Mouse (Mus musculus) intestine, embryonic 14.5 days (tissue): Measurements from ENCODE around the gene Tgfbr1. TPM values are rescaled to one million over a fixed set of nuclear protein-coding genes. Genes with fewer than 3 reads are reported as not detected.
A peak's percentile ranks its signal among the peaks of the same experiment; 100 is the strongest.
"Not testable (repeated sequence)": the region's sequence is repeated elsewhere in the genome, so short reads cannot be mapped to it uniquely, and the experiment has no call there.

Experiments
- ATAC-seq: fragments of 200-750 bp; cut with Nextera tagmentation; replicated peaks from 2 replicates; pipeline ENCODE4 v1.8.0; 2017; ENCODE audit warnings: low read depth, moderate number of reproducible peaks, moderate TSS enrichment, moderate library complexity; ENCODE audit not compliant: low FRiP score, low TSS enrichment
- DNase-seq: peaks from one replicate; pipeline ENCODE4 v3.0.0-alpha.2; 2018; ENCODE audit warnings: low spot score
- H3K27ac ChIP-seq: fragments of 300-500 bp; sonication (generic); 2 replicates; pipeline ENCODE4 v1.5.1; 2014; ENCODE audit warnings: low read depth, mild to moderate bottlenecking, control low read depth
- H3K27me3 ChIP-seq: fragments of 300-500 bp; sonication (generic); replicated peaks from 2 replicates; pipeline ENCODE4 v1.6.1; 2014; ENCODE audit warnings: low read length, control low read depth; ENCODE audit not compliant: control insufficient read depth, insufficient read depth
- H3K36me3 ChIP-seq: fragments of 300-500 bp; sonication (generic); 2 replicates; pipeline ENCODE4 v1.6.1; 2014; ENCODE audit warnings: low read length, control low read depth; ENCODE audit not compliant: control insufficient read depth, insufficient read depth
- H3K4me1 ChIP-seq: fragments of 300-500 bp; sonication (generic); replicated peaks from 2 replicates; pipeline ENCODE4 v1.6.1; 2014; ENCODE audit warnings: low read length, control low read depth, mixed read lengths; ENCODE audit not compliant: control insufficient read depth, insufficient read depth
- H3K4me2 ChIP-seq: fragments of 300-500 bp; sonication (generic); 2 replicates; pipeline ENCODE4 v1.6.1; 2014; ENCODE audit warnings: low read length
- H3K4me3 ChIP-seq: fragments of 300-500 bp; sonication (generic); 2 replicates; pipeline ENCODE4 v1.5.1; 2014; ENCODE audit warnings: low read depth, low read length, control low read depth, mixed read lengths
- H3K9ac ChIP-seq: fragments of 300-500 bp; sonication (generic); 2 replicates; pipeline ENCODE4 v1.6.1; 2014; ENCODE audit warnings: mild to moderate bottlenecking, low read length
- H3K9me3 ChIP-seq: fragments of 300-500 bp; sonication (generic); 2 replicates; pipeline ENCODE4 v1.6.1; 2016; ENCODE audit warnings: low read length, control low read depth; ENCODE audit not compliant: control insufficient read depth
- WGBS: fragments of 180-500 bp; shearing (Covaris S2); extraction: QIAGEN DNeasy Blood & Tissue Kit; methylation state at CpG from one replicate; pipeline ENCODE4 v1.1.7; 2014; 5-methylcytosine and 5-hydroxymethylcytosine counted together
- polyA plus RNA-seq: library from polyadenylated mRNA; unstranded; fragments of >200 nt; fragmentation: Nextera tagmentation; extraction: Ambion mirVana; gene quantifications from 2 replicates; pipeline ENCODE4 v1.2.1, GENCODE M21; 2014

The Tgfbr1 gene
- polyA plus RNA-seq, 1 experiment from 2014 or later = 46.0 TPM

DNA sequence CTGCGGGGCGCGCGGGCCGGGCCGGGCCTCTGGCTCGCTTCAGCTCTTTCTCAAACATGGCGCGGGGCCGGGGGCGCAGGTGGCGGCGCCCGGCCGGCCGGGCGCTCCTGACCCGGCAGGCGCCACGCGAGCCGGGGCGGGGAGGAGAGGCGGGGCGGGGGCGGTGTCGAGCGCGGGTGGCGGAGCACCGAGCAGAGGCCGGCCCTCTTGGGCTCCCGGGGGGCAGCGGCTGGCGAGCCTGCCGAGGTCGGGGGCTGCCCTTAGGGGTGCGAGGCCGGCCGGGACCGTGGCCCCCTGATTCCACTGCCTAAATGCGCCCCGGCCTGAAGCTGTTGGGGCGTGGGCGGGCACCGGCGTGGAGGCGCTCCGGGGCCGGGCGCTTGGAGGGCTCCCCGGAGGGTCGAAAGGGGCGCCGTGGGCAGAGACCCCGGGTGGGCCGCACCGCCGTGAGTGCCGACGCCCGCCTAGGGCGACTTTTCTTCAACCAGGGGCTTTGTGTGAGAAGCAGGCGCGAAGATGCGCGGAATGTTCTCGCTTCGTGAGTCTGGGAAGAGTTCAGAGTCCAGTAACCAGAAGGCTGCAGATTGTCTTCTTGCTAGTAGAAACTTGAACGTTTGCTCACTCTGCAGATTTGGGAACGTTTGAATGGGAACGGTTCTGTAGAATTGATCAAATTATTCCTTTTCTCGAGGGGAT, 542 bp downstream of the Tgfbr1 start:
- Histone ChIP-seq H3K4me3 (peak overlapping the region; percentile 91), H3K36me3 (no peaks in the 10 kb centered on the region), H3K4me2 (peak overlapping the region; percentile 58), H3K27ac (peak overlapping the region; percentile 95), H3K9me3 (no peaks in the 10 kb centered on the region), H3K27me3 (no peaks in the 10 kb centered on the region), H3K9ac (peak overlapping the region; percentile 94), H3K4me1 (peaks cover 14% of the 10 kb centered on the region)
- peak; percentile 82 for ATAC-seq
- peak; percentile 78 for DNase-seq
- WGBS = under 1% methylated on average over 48 of the region's 73 CpGs

GRCm38 (mm10) chr4:47354304-47354703, 1.3 kb downstream of the Tgfbr1 start:
- H3K9ac ChIP-seq = peak overlapping the region; percentile 94
- H3K27ac ChIP-seq = no peak overlapping the region
- no peaks in the 10 kb centered on the region for H3K36me3 ChIP-seq
- H3K4me3 ChIP-seq = peak overlapping the region; percentile 91
- no peak for DNase-seq
- H3K9me3 ChIP-seq = no peaks in the 10 kb centered on the region
- peaks cover 14% of the 10 kb centered on the region for H3K4me1 ChIP-seq
- no peaks in the 10 kb centered on the region for H3K27me3 ChIP-seq
- 39% methylated on average over 3 of the region's 3 CpGs for WGBS
- no peak for ATAC-seq
- peak overlapping the region; percentile 58 for H3K4me2 ChIP-seq

GRCm38 (mm10) chr4:47362662-47363061, 9.6 kb downstream of the Tgfbr1 start:
- no peak for ATAC-seq

DNA sequence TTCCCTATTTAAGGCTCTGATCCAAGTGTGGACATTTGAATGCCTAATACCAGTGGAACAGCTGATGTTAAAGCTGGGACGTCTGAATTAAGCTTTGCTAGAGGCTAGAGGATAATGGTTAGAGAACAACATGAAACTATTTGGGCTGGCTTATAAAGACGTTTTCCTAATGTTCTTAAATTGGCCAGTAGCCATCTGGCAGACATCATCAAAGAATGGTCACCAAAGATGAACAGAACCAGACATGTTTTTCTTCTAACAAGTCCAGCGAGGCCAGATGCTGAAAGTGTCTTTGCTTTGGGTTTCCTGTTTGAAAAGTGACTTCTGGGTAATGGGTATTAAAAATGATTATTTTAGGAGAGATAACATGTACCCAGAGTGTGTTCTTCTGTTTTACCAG, 10.1 kb downstream of the Tgfbr1 start:
- Histone ChIP-seq H3K9ac (no peak overlapping the region), H3K36me3 (no peaks in the 10 kb centered on the region), H3K27me3 (no peaks in the 10 kb centered on the region), H3K4me1 (no peaks in the 10 kb centered on the region; the same call in 1 of the 2 replicates), H3K9me3 (no peaks in the 10 kb centered on the region), H3K4me2 (no peak overlapping the region), H3K4me3 (no peak overlapping the region), H3K27ac (no peak overlapping the region)
- ATAC-seq (no peak), DNase-seq (no peak)
- 38% methylated on average over 3 of the region's 3 CpGs for WGBS

More at GRCm38 (mm10) chr4:47362662-47363061, 9.6 kb downstream of the Tgfbr1 start:
- no peaks in the 10 kb centered on the region for H3K27me3 ChIP-seq
- H3K4me3 ChIP-seq = no peak overlapping the region
- H3K27ac ChIP-seq = no peak overlapping the region
- no peaks in the 10 kb centered on the region for H3K9me3 ChIP-seq
- H3K9ac ChIP-seq = no peak overlapping the region
- no peak for DNase-seq
- WGBS = 82% methylated on average over 2 of the region's 2 CpGs
- H3K4me1 ChIP-seq = no peaks in the 10 kb centered on the region; the same call in 1 of the 2 replicates
- no peaks in the 10 kb centered on the region for H3K36me3 ChIP-seq
- no peak overlapping the region for H3K4me2 ChIP-seq

DNA sequence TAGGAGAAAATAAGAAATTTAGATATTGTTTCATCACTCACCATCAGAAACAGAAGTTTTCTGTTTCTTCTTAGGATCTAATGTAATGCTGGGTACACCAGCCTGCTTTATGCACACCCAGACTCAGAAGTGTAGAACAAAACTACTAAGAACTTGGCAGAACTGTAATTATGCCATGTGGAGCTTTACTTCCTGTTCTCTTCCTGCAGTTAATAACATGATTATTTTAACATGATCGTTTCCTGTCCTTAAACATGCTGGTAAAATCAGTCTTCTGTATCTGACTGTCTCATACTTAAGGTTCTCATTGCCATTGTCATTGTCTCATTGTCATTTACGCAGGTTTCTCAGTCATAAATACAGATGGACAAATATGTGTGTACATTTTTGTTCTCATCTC, 15.7 kb downstream of the Tgfbr1 start:
- no peak for DNase-seq
- no peak overlapping the region for H3K9ac ChIP-seq
- no peak overlapping the region for H3K27ac ChIP-seq
- no peak overlapping the region for H3K4me2 ChIP-seq
- H3K9me3 ChIP-seq = no peaks in the 10 kb centered on the region
- H3K4me1 ChIP-seq = 0 out of 2 replicates have a peak, but pooled peaks cover 2% of the 10 kb centered on the region
- no peaks in the 10 kb centered on the region for H3K36me3 ChIP-seq
- no peak for ATAC-seq
- 68% methylated on average over 2 of the region's 2 CpGs for WGBS
- no peak overlapping the region for H3K4me3 ChIP-seq
- no peaks in the 10 kb centered on the region for H3K27me3 ChIP-seq

- Histone ChIP-seq H3K36me3 (no peaks in the 10 kb centered on the region), H3K4me1 (peaks cover 13% of the 10 kb centered on the region; the same call in 1 of the 2 replicates), H3K9ac (no peak overlapping the region), H3K27me3 (no peaks in the 10 kb centered on the region), H3K27ac (no peak overlapping the region), H3K4me2 (no peak overlapping the region), H3K9me3 (no peaks in the 10 kb centered on the region), H3K4me3 (no peak overlapping the region)
- DNase-seq (no peak), ATAC-seq (no peak)
- 26% methylated on average over 1 of the region's 1 CpGs for WGBS
These were observed 25.7 kb downstream of the Tgfbr1 start for GRCm38 (mm10) chr4:47378716-47379115.

DNA sequence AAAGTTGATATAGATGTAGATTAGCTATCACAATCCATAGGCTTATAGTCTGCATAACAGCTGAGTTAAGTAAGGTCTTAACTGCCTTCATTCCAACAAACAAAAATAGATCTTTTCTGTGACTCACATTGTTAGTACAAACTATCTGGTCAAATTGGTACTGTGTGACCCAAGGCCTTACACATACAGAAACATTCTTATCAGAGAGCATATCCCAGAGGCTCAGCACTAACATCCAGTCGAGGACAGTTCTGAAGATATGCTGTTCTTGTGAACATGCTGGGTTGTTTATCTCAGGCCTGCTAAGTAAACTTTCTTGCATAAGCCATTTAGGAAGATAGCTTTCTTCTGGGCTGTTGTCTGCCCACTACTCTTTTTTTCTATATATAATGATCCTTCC, 29.4 kb downstream of the Tgfbr1 start:
- ATAC-seq (no peak), DNase-seq (no peak)
- Histone ChIP-seq H3K9ac (no peak overlapping the region), H3K27ac (no peak overlapping the region), H3K9me3 (no peaks in the 10 kb centered on the region), H3K4me2 (no peak overlapping the region), H3K27me3 (no peaks in the 10 kb centered on the region), H3K4me3 (no peak overlapping the region), H3K36me3 (peaks cover 8% of the 10 kb centered on the region), H3K4me1 (peaks cover 5% of the 10 kb centered on the region; the same call in 1 of the 2 replicates)
- 30% methylated on average over 1 of the region's 1 CpGs for WGBS

GRCm38 (mm10) chr4:47391926-47392325, 38.9 kb downstream of the Tgfbr1 start:
- H3K4me1 ChIP-seq, H3K4me3 ChIP-seq, ATAC-seq, H3K27me3 ChIP-seq, H3K9ac ChIP-seq, H3K9me3 ChIP-seq, H3K27ac ChIP-seq, DNase-seq, H3K4me2 ChIP-seq: not testable (repeated sequence)
- 98% methylated on average over 2 of the region's 2 CpGs for WGBS
- peaks cover 14% of the 10 kb centered on the region; the same call in 1 of the 2 replicates for H3K36me3 ChIP-seq

DNA sequence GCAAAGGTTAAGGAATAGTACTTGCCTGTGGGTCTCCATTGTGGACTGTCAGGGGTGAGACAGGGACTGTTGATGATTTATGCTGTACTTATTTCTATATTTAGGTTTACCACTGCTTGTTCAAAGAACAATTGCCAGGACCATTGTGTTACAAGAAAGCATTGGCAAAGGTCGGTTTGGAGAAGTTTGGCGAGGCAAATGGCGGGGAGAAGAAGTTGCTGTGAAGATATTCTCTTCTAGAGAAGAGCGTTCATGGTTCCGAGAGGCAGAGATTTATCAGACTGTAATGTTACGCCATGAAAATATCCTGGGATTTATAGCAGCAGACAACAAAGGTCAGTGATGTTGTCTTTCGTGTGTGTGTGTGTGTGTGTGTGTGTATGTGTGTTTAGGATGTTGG, 43.2 kb downstream of the Tgfbr1 start:
- no peaks in the 10 kb centered on the region for H3K9me3 ChIP-seq
- DNase-seq (no peak), ATAC-seq (no peak)
- no peak overlapping the region for H3K4me2 ChIP-seq
- H3K4me1 ChIP-seq = no peaks in the 10 kb centered on the region
- peaks cover 51% of the 10 kb centered on the region for H3K36me3 ChIP-seq
- no peak overlapping the region for H3K27ac ChIP-seq
- no peaks in the 10 kb centered on the region for H3K27me3 ChIP-seq
- no peak overlapping the region for H3K4me3 ChIP-seq
- 86% methylated on average over 7 of the region's 7 CpGs for WGBS
- no peak overlapping the region for H3K9ac ChIP-seq
